Mouse (Mus musculus): Measurements from ENCODE around the gene 4931406C07Rik.
"Not testable (repeated sequence)": the region's sequence is repeated elsewhere in the genome, so short reads cannot be mapped to it uniquely, and the experiment has no call there.

4931406C07Rik gene

GRCm38 (mm10) chr9:15306398-15307119 is at the start of gene 4931406C07Rik:
Gene 4931406C07Rik, minus strand, starts transcription at chr9:15306448.
- DNase-seq, result no peak

GRCm38 (mm10) chr9:15349925-15350324 is 43.7 kb upstream of the 4931406C07Rik start:
- DNase-seq, result no peak

GRCm38 (mm10) chr9:15337776-15338175 is 31.5 kb upstream of the 4931406C07Rik start:
- no peak for DNase-seq

GRCm38 (mm10) chr9:15318170-15318742 is 12.0 kb upstream of the 4931406C07Rik start:
- DNase-seq, result no peak

- no peak for DNase-seq
These were observed 11.2 kb upstream of the 4931406C07Rik start for GRCm38 (mm10) chr9:15317223-15318169.

DNA sequence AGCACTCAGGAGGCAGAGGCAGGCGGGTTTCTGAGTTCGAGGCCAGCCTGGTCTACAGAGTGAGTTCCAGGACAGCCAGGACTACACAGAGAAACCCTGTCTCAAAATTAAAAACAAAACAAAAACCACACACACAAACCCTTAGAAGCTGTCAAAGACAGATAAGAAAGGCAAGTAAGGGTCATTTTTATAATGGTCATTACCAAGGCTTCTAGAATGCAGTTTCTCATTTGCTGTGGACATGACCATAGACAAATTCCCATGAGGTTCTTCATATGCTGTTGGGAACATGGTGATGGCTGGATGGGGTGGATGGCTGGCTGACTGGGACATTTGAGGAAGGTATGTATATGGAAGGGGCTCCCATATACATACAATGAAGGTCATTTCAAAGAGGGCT is 10.0 kb upstream of the 4931406C07Rik start:
- not testable (repeated sequence) for DNase-seq

DNA sequence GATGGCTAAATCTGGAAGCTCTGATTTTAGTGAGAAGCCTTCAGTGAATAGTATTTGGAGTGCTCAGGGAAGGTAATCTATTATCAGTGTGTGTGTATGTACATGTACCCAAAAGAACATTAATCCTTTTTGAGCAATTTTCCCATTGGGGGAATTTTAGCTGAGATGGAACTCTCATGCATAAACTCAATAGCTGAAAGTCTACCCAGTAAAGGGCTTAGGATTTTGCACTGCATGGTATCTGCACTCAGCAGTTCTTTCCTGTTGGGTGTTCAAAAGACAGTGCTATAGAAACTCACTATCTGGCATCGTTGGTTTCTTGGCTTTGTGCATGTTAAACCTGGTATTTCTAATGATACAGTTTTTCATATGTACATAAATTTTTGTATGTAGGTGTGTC is 8.4 kb upstream of the 4931406C07Rik start:
- no peak for DNase-seq

- no peak for DNase-seq
These were observed 7.4 kb upstream of the 4931406C07Rik start for GRCm38 (mm10) chr9:15313633-15314032.

- no peak for DNase-seq
These were observed 5.9 kb upstream of the 4931406C07Rik start for GRCm38 (mm10) chr9:15312054-15312735.

DNA sequence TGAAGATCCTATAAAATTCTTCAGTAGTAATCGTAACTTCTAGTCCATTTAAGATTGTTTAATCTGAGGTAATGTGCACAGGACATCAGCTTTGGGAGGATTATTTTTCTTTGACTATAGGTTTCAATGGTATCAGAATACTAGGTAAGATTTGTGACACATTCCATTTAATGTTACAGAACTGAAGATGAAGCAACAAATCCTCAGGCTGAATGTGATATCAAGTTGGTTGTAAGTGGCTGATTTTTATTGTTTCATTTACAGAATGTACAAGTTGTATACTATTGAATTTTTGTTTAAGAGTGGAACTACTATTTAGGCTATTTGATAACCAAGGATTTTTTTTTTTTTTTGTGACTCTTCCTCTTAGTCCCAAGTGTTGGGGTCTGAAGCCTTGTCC is 3.9 kb upstream of the 4931406C07Rik start:
- DNase-seq, result no peak

DNA sequence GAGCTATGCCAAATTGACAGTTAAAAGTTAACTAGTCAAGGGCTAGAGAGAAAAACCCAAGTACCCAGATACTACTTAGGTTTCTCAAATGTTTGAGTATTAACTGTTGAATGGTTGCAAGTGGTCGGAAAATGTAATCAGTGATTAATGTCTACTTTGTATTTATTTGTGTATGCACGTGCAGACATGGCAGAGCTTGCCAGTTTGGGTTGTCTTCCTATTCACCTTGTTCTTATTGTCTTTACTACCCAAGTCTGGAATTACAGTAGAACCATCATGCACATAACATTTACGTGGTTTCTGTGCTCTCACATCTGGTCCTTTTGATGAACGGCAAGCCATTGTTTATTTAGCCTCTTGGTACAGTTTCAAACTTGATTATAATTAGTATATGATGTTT is 3.2 kb upstream of the 4931406C07Rik start:
- no peak for DNase-seq

GRCm38 (mm10) chr9:15308254-15308653 is 2.0 kb upstream of the 4931406C07Rik start:
- no peak for DNase-seq

DNA sequence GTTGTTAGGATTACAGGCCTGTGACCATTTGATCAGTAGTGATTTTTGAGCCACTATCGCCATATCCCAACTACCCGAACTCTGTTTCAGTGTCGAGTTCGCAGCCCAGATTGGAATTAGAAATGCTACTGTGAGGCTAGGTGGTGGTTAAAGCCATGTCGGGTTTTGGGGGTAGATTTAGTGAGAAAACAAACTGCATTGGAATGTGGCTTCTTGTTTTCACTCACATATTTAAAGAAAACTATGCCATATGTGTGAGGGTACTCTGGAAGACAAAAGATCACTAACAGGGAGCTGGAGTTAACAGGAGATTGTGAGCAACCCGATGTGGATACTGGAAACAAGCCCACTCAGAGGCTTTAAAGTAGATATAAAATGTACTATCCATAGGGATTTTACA is 1.0 kb upstream of the 4931406C07Rik start:
- DNase-seq, result no peak

- DNase-seq, result peak; percentile 99
These were observed 498 bp downstream of the 4931406C07Rik start, which contains the start of gene Taf1d for GRCm38 (mm10) chr9:15305503-15306397. Gene Taf1d, plus strand, starts transcription at chr9:15306214.

DNA sequence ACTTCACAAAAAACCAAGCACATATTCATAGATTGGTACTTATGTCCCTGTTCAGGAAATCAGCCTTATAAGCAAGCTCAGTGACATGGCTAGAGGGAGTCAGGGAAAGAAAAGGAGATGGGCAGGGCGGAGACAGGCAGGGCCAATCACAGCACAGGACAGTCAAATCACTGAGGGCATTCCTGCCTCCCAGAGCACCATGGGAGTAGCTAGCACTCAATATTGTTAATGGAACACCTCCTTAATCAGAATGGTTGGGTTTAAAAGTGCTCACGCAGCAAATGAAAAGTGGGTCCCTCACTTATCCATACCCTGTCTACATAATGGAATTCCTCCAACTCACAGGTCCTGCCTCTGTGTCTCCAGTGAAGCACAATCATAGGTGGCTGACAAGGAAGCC is 3.4 kb downstream of the 4931406C07Rik start:
- DNase-seq, result no peak

DNA sequence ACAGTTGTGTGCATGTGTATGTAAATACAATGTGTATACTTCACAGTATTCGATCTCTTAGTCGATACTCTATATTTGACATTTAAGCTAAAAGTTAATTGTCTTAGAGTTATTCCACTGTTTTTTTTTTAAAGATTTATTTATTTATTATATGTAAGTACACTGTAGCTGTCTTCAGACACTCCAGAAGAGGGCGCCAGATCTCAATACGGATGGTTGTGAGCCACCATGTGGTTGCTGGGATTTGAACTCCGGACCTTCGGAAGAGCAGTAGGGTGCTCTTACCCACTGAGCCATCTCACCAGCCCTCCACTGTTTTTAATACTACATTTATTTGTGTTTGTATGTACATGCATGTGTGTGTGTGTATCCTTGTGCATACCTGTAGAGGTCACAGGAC is 4.2 kb downstream of the 4931406C07Rik start:
- DNase-seq, result not testable (repeated sequence)

DNA sequence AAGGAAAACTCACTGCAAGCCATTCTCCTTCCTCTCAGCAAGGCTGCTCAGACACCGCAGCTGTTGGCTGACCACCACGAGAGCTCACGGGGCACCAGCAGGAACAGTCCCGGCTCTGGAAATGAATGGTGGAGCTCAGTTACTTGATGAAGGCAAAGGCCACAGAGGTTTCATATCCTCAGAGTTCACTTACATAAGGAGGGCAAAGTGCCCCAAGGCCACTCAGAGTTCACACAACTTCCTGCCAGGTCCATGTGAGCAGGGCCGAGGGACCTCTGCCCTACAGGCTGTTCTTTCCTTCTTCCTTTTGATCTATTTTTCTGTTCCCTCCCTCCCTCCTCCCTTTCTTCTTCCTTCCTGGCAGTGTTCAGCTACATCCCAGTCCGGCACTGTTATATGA is 4.8 kb downstream of the 4931406C07Rik start:
- DNase-seq, result no peak

GRCm38 (mm10) chr9:15300056-15300455 is 6.2 kb downstream of the 4931406C07Rik start:
- no peak for DNase-seq

GRCm38 (mm10) chr9:15298451-15298850 is 7.8 kb downstream of the 4931406C07Rik start:
- DNase-seq, result no peak

DNA sequence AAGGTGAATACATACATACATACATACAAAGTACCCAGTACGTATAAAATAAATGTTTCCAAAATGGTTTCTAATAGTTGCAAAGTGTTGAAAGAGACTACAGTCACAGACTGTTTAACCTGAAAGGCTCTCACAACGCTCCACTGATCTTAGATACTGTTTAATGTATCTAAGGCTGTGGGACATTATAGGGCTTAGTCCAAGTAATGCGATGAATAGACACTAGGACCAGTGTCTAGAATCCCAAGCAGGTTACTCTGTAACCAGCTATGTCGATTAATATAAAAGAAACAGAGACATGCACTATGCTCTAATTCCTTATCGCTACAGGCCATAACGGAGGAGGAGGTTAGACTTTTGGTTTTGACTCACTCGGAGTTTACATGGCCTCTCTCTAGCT is 9.1 kb downstream of the 4931406C07Rik start:
- DNase-seq, result no peak

DNA sequence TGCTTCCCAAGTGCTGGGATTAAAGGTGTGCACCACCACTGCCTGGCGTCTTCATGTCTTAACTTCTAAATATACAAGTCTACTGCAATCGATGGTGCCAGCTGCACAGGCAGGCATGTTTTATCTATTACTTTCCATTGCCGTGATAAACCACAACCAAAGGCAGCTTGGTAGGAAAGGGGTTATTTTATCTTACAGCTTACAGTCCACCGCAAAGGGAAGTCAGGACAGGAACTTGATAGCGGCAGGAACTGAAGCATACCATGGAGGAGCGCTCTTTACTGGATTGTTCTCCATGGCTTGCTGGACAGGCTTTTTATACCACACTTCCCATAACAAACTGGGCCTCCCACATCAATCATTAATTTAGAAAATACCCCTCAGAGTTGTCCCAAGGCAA is 17.0 kb downstream of the 4931406C07Rik start:
- no peak for DNase-seq

DNA sequence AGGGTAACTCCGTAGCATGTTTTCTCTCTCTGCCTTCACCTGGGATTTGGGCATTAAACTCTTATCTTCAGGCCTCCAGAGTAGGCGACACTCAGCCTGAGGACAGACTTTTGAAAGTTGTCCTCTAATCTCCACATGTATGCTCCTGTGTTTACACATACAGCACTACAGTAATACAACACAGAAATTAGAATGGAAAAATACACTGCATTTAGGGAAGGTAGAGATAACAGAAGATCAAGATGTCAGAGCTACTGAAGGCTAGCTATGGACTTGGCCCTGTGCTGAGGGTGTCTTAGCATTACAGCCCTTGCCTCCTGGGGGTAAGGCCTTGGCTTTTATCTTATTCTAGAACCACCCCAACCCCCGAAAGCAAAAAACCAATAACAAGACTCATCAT is 17.8 kb downstream of the 4931406C07Rik start:
- no peak for DNase-seq
